Mouse (Mus musculus) lung, adult 18-20 months (tissue): Measurements from ENCODE around the gene Setd7.

Experiments
- DNase-seq, 2 experiments: peaks; one replicate each; pipeline ENCODE4 v3.0.0; 2022; ENCODE audit warnings: mixed read lengths in 2 of 2

The Setd7 gene

DNA sequence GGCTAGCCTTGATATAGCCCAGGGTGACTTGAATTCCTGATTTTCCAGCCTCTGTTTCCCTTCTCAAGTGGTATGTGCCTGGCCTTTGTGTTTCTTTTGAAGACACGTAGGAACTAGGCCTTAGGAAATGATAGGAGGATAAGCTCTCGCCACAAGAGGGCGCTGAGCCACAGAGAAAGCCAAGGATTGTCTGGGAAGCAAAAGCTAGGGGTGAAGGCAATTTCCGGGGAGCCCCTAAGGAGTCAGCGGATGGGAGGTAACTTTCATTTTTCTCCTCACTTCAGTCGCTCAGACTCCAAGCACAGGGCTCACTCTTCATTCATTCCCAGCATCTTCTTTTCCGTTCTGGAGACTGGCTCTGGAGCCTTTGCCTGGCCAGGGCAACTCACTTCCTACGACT is 49.8 kb downstream of the Setd7 start:
- peak; percentile 75 to 83 for DNase-seq

DNA sequence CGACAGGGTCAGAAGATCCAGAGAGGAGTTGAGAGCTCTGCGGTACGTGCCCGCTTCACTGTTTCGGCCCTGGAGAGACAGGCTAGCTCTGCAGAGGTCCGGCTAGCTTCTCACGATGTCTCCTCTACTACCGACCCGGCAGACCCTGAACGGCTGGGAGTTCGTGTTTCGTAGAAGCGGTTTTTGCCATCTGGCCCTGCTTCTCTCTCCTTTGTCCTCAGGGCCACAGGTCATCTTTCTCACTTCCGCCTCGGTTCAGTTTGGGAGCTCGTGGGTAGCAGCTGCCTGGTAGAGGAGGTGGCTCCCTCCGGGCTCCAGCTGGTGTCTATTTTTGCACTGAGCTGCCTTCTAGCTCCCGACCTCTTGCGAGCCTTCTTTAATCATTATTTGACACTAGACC is 55.2 kb downstream of the Setd7 start:
- peak in 1 of 2 experiments; percentile 18 for DNase-seq

DNA sequence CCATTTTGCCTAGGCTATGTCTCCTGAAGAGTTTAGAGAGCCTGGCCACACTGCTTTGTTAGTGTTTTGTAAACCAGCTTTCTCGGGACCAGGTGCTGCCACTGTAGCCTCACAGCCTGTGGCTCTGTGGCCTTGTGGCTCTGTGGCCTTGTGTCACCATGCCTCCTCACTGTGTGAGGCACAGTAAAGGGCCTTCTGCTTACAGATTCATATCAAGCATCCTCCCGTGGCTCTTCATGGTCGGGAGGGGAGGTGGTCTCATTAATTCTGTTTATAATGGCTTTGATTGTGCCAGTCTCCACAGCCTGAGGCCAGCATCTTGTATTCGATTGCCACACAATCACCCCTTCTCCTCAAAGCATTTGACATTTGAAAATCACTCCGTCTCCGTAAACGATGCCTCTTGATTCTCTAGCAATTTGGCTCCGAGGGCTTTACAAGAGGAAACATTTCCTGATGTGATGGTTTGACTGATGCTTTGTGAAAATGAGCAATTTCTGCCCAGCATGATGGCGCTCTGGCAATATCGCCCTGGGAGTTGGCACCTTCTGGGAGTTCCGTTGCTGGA is 56.2 kb downstream of the Setd7 start:
- DNase-seq, result no peak

DNA sequence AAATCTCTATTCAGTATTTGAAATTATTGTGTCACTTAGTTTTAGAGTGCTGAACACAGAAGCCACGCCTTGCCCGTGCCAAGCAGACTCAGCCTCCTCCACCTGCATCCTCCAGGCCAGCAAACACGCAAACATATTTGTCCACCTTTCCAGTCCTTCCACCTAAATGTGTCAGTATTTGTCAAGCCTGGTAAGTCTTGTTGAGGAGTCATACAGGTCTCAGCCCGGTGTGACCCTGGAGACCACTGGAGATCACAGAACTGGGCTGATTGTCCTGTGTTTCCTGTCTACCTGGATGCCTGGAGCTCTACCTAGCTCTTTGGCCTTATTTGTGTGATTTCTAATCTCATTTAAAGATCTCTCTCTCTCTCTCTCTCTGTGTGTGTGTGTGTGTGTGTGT is 60.8 kb downstream of the Setd7 start:
- no peak for DNase-seq

DNA sequence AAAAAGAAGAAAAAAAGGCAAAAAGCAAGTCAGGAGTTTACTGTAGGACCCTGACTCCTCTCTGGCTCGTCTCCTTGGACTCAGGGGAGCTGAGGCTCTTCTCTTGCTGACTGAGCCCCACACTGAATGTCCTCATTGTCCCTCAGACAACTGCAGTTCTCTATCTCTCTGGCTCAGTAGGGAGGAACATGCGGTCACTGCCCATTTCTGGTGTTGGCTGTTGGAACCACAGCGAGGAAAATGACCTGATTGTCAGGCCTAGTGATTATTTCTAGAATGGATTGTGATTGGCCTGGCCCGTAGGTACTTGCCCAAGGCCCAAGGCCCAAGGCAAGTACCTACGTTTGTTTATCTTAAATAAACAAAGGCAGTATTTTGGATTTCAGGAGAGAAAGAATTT is 62.0 kb downstream of the Setd7 start:
- DNase-seq, result no peak

DNA sequence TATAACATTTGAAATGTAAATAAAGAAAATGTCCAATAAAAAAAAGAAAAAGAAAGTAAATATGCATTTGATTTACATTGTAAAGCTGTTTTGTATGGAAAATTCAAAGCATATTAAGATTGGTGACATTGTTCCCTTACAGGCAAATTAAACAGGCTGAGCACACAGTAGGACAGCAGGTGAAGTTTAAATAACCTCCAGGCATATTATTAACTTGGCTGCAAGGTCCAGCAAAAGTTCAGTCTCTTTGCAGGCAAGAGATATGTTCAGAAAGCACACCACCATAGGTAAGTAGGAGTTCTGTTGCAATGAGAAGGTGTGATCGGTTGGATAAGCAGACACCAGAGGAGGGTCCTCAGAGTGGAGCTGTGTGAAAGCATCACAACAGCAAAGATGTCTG is 62.7 kb downstream of the Setd7 start:
- DNase-seq, result no peak

DNA sequence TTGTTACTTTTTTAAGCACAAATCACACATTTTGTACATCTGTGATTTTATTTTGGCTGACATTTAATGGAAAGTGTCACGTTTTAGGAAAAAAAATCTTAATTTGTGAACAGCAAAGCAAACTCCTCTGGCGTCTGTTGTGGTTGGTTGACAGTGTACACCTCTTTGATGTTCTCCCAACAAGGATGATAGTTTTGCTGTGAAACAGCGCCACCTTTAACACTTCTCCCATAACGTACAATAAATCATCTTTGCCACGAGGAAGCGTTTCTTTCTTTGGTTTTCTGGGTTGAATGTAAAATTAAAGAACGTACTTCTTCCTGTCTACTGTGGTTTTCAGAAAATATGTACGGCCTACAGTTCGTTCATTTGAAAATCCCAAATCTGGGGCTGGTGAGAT is 65.0 kb downstream of the Setd7 start:
- DNase-seq, result no peak

DNA sequence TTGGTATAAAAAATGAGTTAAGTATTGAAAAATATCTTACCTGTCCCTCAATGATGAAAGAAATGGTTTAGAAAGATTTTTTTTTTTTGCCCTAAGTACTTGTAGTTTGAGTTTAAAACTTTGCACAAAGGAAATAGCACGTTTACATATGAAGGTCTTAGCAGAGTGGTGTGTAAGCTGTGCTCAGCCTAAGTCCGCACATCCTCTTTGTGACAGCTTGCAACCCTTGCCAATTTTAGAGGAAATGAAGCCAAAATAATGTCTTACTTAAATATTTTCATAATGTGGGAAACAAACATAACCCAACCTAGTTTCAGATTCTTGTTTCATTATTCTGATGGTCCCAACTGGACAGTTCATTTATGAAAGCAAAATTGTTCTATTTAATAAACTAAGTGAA is 66.2 kb downstream of the Setd7 start:
- DNase-seq, result no peak

DNA sequence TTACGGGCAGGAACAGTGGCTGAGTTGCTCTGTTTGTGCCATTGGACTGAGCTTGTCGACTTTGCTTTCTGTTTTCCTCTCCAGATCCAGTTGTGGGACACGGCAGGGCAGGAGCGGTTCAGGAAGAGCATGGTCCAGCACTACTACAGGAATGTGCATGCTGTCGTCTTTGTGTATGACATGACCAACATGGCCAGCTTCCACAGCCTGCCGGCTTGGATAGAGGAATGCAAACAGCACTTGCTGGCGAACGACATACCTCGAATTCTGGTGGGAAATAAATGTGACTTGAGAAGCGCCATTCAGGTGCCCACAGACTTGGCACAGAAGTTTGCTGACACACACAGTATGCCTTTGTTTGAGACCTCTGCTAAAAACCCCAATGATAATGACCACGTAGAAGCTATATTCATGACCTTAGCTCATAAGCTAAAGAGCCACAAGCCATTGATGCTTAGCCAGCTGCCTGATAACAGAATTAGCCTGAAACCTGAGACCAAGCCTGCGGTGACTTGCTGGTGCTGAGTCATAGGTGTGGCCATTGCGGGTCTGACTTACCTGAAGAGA is 67.3 kb downstream of the Setd7 start:
- DNase-seq, result peak in 1 of 2 experiments; percentile 23

DNA sequence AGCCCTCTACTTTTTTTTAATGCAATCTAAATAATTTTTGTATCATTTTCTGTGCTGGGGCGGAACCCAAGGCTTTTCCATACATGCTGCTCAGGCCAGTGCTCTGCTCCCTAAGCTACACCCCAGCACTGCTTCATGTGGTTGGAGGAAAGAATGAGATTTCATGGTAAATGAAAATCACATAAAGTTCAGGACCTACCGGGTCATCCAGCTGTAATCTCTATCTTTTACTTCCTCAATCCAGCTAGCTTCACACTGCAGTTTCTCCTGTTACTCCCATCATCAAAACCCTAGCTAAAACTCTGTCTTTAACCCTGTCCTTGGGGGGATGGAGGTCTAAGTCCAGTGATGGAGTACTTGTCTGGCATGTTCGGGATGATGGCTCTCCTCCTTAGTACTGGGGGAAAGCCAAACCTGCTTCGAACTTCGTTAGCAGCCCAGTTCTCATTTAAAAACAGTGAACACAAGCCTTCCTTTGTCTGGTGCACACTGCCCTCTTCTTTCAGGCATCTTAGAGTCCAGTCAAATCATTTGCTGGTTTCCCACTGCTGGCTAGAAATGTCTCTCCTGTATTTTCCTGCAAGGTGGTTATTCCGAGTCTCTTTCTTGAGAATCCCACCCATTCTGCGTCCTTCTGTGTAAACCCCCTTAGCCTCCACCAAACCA is 70.5 kb downstream of the Setd7 start:
- DNase-seq, result no peak

DNA sequence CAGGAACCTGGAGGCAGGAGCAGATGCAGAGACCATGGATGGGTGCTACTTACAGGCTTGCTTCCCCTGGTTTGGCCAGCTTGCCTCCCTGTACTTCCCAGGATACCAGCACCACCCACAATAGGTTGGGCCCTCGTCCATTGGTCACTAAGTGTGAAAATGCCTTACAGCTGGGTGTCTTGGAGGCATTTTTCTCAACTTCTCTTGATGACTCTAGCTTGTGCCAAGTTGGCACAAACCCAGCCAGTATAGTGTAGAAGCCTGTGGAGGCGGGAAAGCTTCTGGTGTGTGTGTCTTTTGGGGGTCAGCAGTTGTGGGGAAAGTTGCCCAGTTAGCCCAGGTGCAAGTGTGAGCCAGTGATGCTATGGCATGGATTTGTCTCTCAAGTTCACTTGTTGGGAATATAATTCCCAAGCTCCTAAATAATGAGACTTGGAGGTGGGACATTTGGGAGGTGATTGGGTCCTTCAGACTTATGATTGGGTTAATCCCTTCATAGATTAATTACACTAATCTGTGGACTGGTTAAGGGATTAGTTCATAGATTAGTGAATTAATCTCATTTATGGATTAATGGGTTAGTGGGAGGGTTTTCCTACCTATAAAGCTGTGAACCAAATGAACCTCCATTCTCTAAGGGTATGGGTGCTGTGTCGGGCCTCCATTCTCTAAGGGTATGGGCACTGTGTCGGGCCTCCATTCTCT is 74.0 kb downstream of the Setd7 start:
- DNase-seq, result peak in 1 of 2 experiments; percentile 10

DNA sequence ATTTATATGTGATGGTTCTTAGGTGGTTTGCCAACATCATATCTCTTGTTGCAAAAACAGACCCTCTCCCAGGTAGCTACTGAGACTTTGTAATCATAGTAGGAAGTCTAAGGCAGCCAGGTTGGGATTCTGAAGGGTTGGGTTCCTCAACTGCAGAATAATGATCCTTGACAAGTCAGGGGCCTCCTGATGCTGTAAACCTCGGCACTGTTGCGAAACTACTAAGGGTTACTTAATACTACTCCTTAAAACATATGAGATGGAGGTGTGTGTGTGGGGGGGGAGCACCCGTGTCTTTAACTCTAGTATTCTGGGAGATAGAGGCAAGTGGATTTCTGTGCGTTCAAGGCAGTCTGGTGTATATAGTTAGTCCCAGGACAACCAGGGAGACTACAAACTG is 75.3 kb downstream of the Setd7 start:
- DNase-seq, result peak; percentile 15 to 40

DNA sequence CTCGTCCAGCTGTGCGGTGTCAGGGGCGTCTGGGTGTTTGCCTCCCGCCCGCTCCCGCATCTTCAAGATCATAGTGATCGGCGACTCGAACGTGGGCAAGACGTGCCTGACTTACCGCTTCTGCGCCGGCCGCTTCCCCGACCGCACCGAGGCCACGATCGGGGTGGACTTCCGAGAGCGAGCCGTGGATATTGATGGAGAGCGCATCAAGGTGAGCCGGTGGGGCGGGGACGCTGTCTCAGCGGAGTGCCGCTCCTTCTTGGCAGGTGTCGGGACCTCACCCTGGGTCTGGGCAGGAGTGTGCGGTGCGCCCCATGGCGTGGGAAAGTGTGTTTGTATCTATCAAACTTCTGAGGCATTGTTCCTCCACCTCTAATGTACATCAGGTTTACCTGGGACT is 76.3 kb downstream of the Setd7 start:
- no peak for DNase-seq

DNA sequence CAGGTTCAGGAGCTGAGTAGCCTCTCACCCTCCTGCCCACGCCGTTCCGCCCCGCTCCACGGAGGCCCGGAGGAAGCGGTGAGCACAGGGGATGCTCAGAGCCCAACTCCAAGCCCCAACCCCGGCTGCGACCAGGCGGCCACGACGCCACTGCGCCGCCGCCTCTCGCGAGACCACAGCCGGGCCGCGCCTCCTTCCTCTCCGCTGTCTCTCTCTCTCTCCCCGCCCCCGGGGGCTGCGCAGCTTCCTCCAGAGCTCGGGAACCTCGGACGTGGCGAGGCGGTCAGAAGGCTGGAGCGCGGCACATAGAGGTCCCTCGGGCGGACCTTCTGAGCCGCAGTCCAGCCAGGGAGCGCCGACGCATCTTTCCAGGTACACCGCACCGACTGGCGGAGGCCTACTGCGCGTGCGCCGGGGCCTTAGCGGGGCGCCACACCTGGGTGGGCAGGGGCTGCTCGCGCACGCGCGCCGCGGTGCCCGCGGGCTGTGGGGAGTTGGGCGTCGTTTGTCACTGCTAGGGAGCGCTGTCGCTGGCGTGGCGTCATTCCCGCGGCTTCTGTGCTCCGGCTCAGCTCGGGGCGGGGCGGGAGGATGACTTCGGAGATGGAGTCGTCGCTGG is 76.8 kb downstream of the Setd7 start, which contains the start of gene Rab33b:
TSS of gene Rab33b (plus strand) at position 180 of the 619 bp plus-strand sequence.
- DNase-seq, result peak; percentile 96 to 98

DNA sequence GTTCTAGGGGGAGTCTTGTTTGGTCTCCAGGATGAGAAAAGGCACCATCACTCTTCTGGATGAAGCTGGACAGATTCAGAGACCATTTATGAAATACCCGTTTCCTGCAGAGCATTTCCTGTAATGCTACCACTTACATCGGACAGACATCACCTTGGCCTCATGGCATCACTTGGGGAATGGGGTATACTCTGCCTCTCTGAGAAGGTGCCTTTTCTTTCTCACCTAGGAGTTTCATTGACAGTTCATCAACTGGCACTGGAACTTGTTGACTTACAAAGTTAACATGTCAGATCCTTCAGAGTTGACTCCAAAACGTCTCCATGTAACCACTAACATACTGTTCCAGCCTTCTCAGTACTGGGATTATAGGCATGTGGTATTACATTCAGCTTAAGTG is 77.9 kb downstream of the Setd7 start:
- no peak for DNase-seq

DNA sequence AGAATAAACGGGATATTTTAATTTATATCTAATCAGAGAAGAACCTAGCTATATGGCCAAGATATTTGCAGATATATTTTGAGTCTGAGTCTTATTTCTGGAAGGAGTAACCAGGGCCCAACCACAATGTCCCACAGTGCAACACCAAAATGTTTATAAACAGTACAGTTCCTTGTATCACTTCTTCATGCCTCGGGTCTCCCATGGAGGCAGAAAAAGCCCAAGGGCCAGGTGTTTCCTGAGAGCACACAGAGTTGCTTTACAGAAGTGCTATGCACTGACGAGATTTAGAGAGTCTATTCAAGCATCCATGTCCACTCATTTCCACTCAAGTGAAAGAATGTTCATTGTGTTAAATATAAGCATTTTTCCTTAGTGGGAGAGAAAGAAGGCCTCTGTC is 78.8 kb downstream of the Setd7 start:
- no peak for DNase-seq

DNA sequence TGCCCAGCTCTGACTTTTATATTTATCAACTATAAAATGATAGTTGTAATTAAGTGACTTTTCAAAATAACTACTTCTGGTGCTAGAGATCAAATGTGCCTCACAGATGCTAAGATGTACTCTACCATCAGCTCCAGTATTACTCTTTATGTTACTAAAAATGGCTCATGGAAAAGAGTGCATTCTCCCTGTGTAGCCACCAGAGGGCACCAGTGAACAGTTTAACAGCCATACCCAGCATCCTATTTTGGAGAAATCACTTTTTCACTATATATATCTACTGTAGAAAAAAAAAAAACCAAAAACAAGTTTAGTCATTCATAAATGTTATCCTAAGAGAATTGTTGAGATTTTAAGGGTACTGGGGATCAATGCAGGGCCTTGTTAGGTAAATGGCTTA is 79.6 kb downstream of the Setd7 start:
- peak; percentile 30 to 45 for DNase-seq

DNA sequence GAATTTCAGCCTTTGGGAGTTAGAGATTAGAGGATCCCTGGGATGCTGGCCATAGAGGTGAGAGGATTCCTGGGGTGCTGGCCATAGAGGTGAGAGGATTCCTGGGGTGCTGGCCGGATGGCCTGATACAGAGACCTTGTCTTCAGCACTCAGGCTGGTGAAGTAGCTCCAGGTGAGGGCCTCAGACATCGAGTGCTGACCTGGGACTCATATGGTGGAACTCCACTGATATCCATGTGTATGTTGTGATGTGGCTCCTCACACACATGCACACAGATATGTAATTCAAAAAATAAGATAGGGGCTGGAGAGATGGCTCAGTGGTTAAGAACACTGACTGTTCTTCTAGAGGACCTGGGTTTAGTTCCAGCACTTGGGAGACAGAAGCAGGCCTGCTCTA is 80.8 kb downstream of the Setd7 start:
- no peak for DNase-seq

DNA sequence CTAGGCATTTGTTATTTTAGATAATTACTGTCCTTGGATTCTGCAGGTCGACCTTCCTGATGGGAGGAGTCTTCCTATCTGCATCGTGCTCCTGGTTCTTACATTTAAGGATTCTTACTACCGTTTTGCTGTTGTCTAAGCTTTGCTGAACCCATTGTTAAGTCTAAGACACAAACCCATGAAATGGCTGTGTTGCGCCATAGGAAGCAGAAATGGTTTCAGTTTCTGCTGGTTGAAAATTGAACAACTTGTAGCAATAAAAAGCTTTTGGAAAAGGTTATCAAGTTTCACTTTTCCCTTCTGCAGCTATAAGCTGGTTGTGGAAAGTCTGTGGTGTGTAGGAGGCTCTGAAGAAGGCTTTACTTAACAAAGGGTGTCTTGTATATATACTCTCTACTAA is 85.0 kb downstream of the Setd7 start:
- no peak for DNase-seq

DNA sequence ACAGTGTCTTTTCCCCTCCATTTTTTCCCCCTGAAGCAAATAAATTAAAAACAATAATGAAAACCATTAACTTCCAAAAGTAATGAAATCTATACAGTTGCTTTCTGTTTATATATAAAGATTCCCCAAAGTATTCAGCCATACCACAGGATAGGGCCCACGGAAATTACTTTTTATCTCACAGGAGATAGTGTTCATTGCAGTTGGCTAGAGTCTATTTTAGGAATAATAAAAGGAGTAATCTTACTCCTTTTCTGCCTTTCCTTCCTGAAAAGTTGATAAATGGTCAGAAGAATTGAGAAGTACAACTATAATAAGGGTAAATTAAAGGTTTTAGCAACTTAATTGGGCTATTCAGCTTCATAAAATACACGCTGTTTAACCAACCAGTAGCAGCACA is 92.1 kb downstream of the Setd7 start:
- no peak for DNase-seq
